Mouse (Mus musculus): ENCODE data around the gene Dnajb3.

DNA sequence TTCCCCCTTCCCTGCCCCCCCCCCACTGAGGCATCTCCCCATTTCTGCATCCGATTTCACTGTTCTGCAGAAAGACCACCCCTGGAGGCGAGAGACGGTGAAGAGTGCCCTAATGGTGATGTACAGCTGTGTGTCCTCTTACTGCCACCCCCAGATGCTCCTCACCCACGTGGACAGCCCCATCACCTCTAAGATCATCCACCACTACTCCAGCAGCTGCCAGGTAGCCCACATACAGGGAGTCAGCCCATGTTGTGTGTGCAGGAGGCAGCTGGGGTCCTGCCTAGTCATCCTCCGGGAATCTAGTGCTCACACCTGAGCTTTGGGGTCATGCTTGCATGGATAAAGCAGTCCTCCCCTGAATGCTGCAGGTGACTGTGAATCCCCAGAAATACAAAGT, 38.3 kb upstream of the Dnajb3 start:
- TF ChIP-seq CTCF (IDR thresholded peaks at IDR 0.05; ENCODE audit: low read depth, low read length) (no peak), TAL1 (conservative IDR thresholded peaks at IDR 0.05; ENCODE audit: low read depth, low read length) (no peak), POLR2AphosphoS5 (IDR thresholded peaks at IDR 0.05; ENCODE audit: insufficient replicate concordance, low read depth, low read length) (no peak), GATA1 (IDR thresholded peaks at IDR 0.05; ENCODE audit: borderline replicate concordance, low read length) (no peak), GATA2 (IDR thresholded peaks at IDR 0.05; ENCODE audit: borderline replicate concordance, low read depth, low read length) (no peak)

Measured in G1E (cell line).